Mouse (Mus musculus): ENCODE data around the gene Slc13a3. TPM values are rescaled to one million over a fixed set of nuclear protein-coding genes. Genes with fewer than 3 reads are reported as not detected.

The Slc13a3 gene
- polyA plus RNA-seq, 1 experiment from 2014 or later: 0.42 TPM

DNA sequence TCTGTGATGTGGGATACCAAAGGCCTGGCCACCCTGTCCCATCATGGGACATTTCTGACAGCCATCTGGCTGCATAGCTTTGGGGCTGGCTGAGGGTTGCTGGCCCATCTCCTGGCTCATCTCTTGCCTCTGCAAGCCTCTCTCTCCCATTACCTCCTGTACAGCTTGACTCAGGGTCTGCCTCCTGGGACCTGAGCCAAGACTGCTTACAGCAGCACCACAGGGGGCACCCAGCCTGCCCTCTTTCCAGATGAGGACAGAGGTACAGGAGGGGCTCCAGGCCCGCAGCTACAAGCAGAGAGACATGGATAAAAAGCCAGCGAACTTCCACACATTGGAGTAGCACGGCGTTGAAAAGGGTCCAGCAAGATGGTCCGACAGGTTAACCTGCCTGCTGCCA lies 13.4 kb upstream of the Slc13a3 start:
- 89% methylated on average over 5 of the region's 5 CpGs for WGBS
- no peak overlapping the region for H3K4me3 ChIP-seq (ENCODE audit: low read length)

GRCm38 (mm10) chr2:165485826-165486225 lies 12.8 kb upstream of the Slc13a3 start:
- no peak overlapping the region for H3K9ac ChIP-seq (ENCODE audit: low read depth, low read length)
- no peaks in the 10 kb centered on the region for H3K27me3 ChIP-seq (ENCODE audit: control insufficient read depth, insufficient read depth, low read length)
- peaks cover 26% of the 10 kb centered on the region for H3K36me3 ChIP-seq (ENCODE audit: control insufficient read depth, insufficient read depth, low read length)
- no peak overlapping the region for H3K4me3 ChIP-seq (ENCODE audit: low read length)
- no peak overlapping the region for H3K4me2 ChIP-seq (replicated peaks; ENCODE audit: low read depth, low read length)
- H3K9me3 ChIP-seq (ENCODE audit: control insufficient read depth, low read length): no peaks in the 10 kb centered on the region
- ATAC-seq (ENCODE audit: low FRiP score, low TSS enrichment): no peak
- H3K27ac ChIP-seq (ENCODE audit: low read depth, low read length): no peak overlapping the region
- 74% methylated on average over 3 of the region's 3 CpGs for WGBS
- H3K4me1 ChIP-seq (ENCODE audit: control insufficient read depth, insufficient read depth, low read length): no peaks in the 10 kb centered on the region

More for the DNA sequence above, 13.4 kb upstream of the Slc13a3 start:
- no peaks in the 10 kb centered on the region for H3K9me3 ChIP-seq (ENCODE audit: control insufficient read depth, low read length)
- no peak for ATAC-seq (ENCODE audit: low FRiP score, low TSS enrichment)
- no peaks in the 10 kb centered on the region for H3K27me3 ChIP-seq (ENCODE audit: control insufficient read depth, insufficient read depth, low read length)
- no peaks in the 10 kb centered on the region for H3K4me1 ChIP-seq (ENCODE audit: control insufficient read depth, insufficient read depth, low read length)
- no peak overlapping the region for H3K4me2 ChIP-seq (replicated peaks; ENCODE audit: low read depth, low read length)
- no peak overlapping the region for H3K27ac ChIP-seq (ENCODE audit: low read depth, low read length)
- peaks cover 27% of the 10 kb centered on the region for H3K36me3 ChIP-seq (ENCODE audit: control insufficient read depth, insufficient read depth, low read length)
- H3K9ac ChIP-seq (ENCODE audit: low read depth, low read length): no peak overlapping the region

DNA sequence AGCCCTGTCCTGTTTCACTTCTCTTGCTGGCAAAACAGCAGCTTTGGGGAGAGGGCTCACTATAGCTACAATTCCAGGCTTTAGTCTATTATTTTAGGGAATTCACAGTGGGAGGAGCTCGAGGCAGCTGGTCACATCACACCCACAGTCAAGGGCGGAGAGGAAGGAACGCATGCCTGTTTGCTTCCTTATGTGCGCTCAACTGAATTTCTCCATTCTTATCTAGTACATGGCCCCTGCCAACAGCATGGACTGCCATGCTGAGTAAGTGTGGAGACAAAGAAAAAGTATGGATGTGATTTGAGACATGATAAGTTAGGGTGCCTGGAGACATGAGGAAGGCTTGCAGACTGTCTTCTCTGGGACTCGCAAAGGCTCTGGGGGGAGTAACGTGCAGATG lies 11.1 kb upstream of the Slc13a3 start:
- peaks cover 9% of the 10 kb centered on the region for H3K36me3 ChIP-seq (ENCODE audit: control insufficient read depth, insufficient read depth, low read length)
- no peak overlapping the region for H3K9ac ChIP-seq (ENCODE audit: low read depth, low read length)
- no peaks in the 10 kb centered on the region for H3K9me3 ChIP-seq (ENCODE audit: control insufficient read depth, low read length)
- WGBS: 66% methylated on average over 6 of the region's 6 CpGs
- H3K27me3 ChIP-seq (ENCODE audit: control insufficient read depth, insufficient read depth, low read length): no peaks in the 10 kb centered on the region
- no peak overlapping the region for H3K4me2 ChIP-seq (replicated peaks; ENCODE audit: low read depth, low read length)
- no peak overlapping the region for H3K27ac ChIP-seq (ENCODE audit: low read depth, low read length)
- no peaks in the 10 kb centered on the region for H3K4me1 ChIP-seq (ENCODE audit: control insufficient read depth, insufficient read depth, low read length)
- no peak for ATAC-seq (ENCODE audit: low FRiP score, low TSS enrichment)
- H3K4me3 ChIP-seq (ENCODE audit: low read length): no peak overlapping the region

DNA sequence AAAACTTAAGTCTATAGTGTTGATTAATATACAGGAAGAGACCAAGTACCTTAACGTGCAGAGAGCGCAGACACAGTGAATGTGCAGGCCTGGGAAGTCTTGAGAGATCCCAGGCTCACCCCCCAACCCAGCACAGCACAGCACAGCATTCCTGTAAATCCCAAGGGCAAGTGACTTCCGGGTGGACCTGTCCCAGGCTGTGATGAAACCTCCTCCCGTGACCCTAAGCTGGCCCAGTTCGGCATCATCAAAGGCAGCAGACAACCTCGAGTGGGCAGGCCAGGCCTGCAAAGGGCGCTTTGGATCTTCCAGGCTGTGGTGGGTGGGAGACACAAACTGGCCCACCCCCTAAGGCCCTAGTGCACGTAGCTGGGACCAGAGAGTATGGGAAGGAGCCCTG lies 9.0 kb upstream of the Slc13a3 start:
- Histone ChIP-seq H3K4me3 (ENCODE audit: low read length) (no peak overlapping the region), H3K27me3 (ENCODE audit: control insufficient read depth, insufficient read depth, low read length) (no peaks in the 10 kb centered on the region), H3K4me2 (replicated peaks; ENCODE audit: low read depth, low read length) (no peak overlapping the region), H3K9me3 (ENCODE audit: control insufficient read depth, low read length) (no peaks in the 10 kb centered on the region), H3K36me3 (ENCODE audit: control insufficient read depth, insufficient read depth, low read length) (no peaks in the 10 kb centered on the region), H3K4me1 (ENCODE audit: control insufficient read depth, insufficient read depth, low read length) (no peaks in the 10 kb centered on the region), H3K9ac (ENCODE audit: low read depth, low read length) (no peak overlapping the region), H3K27ac (ENCODE audit: low read depth, low read length) (no peak overlapping the region)
- 45% methylated on average over 8 of the region's 8 CpGs for WGBS
- ATAC-seq (ENCODE audit: low FRiP score, low TSS enrichment): no peak

DNA sequence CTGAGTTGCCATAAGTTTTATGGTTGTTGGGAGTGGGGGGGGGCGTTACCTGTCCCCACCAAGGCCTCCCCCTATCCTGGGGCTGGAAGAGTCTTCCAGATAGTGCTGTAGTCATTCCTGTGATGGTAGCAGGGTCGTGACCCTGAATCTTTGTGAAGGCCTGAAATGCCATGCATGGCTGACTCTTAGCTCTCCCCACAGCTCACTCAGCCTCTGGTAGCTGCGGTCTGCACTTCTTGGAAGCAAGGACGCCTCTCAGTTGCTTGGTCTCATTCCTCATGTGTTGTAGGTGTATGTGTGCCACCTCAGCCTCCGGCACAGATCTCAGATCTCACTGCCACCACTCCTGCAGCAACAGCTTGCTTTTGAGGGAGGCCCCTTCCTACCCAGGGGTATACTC lies 2.8 kb upstream of the Slc13a3 start:
- ATAC-seq (ENCODE audit: low FRiP score, low TSS enrichment): no peak
- Histone ChIP-seq H3K36me3 (ENCODE audit: control insufficient read depth, insufficient read depth, low read length) (no peaks in the 10 kb centered on the region), H3K9ac (ENCODE audit: low read depth, low read length) (no peak overlapping the region), H3K27ac (ENCODE audit: low read depth, low read length) (no peak overlapping the region), H3K27me3 (ENCODE audit: control insufficient read depth, insufficient read depth, low read length) (peaks cover 19% of the 10 kb centered on the region), H3K9me3 (ENCODE audit: control insufficient read depth, low read length) (no peaks in the 10 kb centered on the region), H3K4me2 (replicated peaks; ENCODE audit: low read depth, low read length) (no peak overlapping the region), H3K4me3 (ENCODE audit: low read length) (no peak overlapping the region), H3K4me1 (ENCODE audit: control insufficient read depth, insufficient read depth, low read length) (0 out of 2 replicates have a peak, but pooled peaks cover 5% of the 10 kb centered on the region)
- 57% methylated on average over 5 of the region's 5 CpGs for WGBS

DNA sequence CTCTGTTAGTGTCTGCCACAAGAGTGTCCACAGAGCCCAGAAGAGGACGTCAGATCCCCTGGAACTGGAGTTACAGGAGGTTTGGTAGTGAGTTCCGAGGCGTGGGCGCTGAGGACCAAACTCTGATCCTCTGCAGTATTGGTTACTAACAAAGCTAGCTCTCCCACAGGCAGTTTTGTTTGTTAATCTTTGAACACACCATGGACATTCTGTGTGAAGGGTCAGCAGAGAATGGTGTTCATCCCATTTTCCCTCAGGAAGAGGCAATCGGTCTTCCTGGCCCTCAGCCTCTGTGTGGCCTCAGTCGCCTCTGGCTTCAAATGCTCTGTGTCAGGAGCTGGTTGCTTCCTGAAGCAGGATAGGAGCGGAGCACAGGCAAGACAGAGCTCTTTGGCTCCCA lies 2.4 kb upstream of the Slc13a3 start:
- no peaks in the 10 kb centered on the region for H3K36me3 ChIP-seq (ENCODE audit: control insufficient read depth, insufficient read depth, low read length)
- 0 out of 2 replicates have a peak, but pooled peaks cover 5% of the 10 kb centered on the region for H3K4me1 ChIP-seq (ENCODE audit: control insufficient read depth, insufficient read depth, low read length)
- H3K27ac ChIP-seq (ENCODE audit: low read depth, low read length): no peak overlapping the region
- no peak overlapping the region for H3K4me3 ChIP-seq (ENCODE audit: low read length)
- H3K9me3 ChIP-seq (ENCODE audit: control insufficient read depth, low read length): no peaks in the 10 kb centered on the region
- no peak overlapping the region for H3K4me2 ChIP-seq (replicated peaks; ENCODE audit: low read depth, low read length)
- no peak overlapping the region for H3K9ac ChIP-seq (ENCODE audit: low read depth, low read length)
- WGBS: 77% methylated on average over 7 of the region's 7 CpGs
- no peak for ATAC-seq (ENCODE audit: low FRiP score, low TSS enrichment)
- peaks cover 19% of the 10 kb centered on the region for H3K27me3 ChIP-seq (ENCODE audit: control insufficient read depth, insufficient read depth, low read length)

DNA sequence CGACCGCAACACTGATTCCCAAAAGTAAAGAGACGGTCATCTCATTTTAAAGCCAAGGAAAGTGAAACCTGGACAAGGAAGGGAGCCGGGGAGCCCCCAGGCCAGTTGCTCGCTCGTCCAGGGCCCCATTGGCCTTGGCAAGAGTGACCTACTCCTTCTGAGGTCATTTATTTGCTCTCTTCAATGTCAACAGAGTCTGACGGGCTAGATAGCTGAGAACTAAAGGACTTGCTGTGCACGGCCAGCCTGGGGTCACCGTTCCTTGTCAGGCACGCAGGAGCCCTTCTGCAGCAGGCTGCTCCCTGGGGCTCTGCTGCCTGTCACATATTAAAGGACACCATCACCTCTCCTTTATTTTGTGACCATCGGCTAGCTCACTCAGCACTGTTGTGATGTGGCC lies 1.1 kb downstream of the Slc13a3 start:
- 66% methylated on average over 11 of the region's 11 CpGs for WGBS
- Histone ChIP-seq H3K9me3 (ENCODE audit: control insufficient read depth, low read length) (no peaks in the 10 kb centered on the region), H3K36me3 (ENCODE audit: control insufficient read depth, insufficient read depth, low read length) (no peaks in the 10 kb centered on the region), H3K4me2 (replicated peaks; ENCODE audit: low read depth, low read length) (no peak overlapping the region), H3K4me1 (ENCODE audit: control insufficient read depth, insufficient read depth, low read length) (0 out of 2 replicates have a peak, but pooled peaks cover 5% of the 10 kb centered on the region), H3K27ac (ENCODE audit: low read depth, low read length) (no peak overlapping the region), H3K27me3 (ENCODE audit: control insufficient read depth, insufficient read depth, low read length) (peaks cover 23% of the 10 kb centered on the region), H3K4me3 (ENCODE audit: low read length) (no peak overlapping the region), H3K9ac (ENCODE audit: low read depth, low read length) (no peak overlapping the region)
- no peak for ATAC-seq (ENCODE audit: low FRiP score, low TSS enrichment)

DNA sequence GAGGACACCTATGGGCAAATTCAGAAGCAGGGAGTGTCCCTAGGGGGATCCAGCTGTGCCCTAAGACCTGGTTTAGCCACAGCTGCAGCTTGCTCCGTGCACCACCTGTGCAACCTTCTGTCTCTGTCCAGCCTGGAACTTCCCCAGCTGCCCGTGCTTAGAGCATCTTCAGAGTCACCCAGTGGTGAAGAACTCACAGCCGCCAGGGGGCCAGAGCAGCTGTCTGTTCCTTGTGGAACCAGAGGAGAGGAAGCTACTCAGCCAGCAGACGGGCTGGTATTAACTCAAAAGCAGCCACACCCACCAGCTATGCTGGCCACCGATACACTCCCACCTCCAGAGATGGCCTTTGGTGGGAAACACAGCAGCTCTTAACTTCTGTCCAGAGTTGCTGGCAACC lies 2.9 kb downstream of the Slc13a3 start:
- ATAC-seq (ENCODE audit: low FRiP score, low TSS enrichment): 0 out of 2 replicates have a peak, but pooled peaks have one; percentile 43
- 0 out of 2 replicates have a peak, but pooled peaks cover 5% of the 10 kb centered on the region for H3K4me1 ChIP-seq (ENCODE audit: control insufficient read depth, insufficient read depth, low read length)
- no peak overlapping the region for H3K9ac ChIP-seq (ENCODE audit: low read depth, low read length)
- no peak overlapping the region for H3K4me3 ChIP-seq (ENCODE audit: low read length)
- H3K4me2 ChIP-seq (replicated peaks; ENCODE audit: low read depth, low read length): no peak overlapping the region
- H3K9me3 ChIP-seq (ENCODE audit: control insufficient read depth, low read length): no peaks in the 10 kb centered on the region
- WGBS: 17% methylated on average over 5 of the region's 5 CpGs
- peaks cover 23% of the 10 kb centered on the region for H3K27me3 ChIP-seq (ENCODE audit: control insufficient read depth, insufficient read depth, low read length)
- no peaks in the 10 kb centered on the region for H3K36me3 ChIP-seq (ENCODE audit: control insufficient read depth, insufficient read depth, low read length)
- no peak overlapping the region for H3K27ac ChIP-seq (ENCODE audit: low read depth, low read length)

- no peak overlapping the region for H3K27ac ChIP-seq (ENCODE audit: low read depth, low read length)
Measured at GRCm38 (mm10) chr2:165467824-165468452, 5.1 kb downstream of the Slc13a3 start.

More at GRCm38 (mm10) chr2:165467824-165468452, 5.1 kb downstream of the Slc13a3 start:
- Histone ChIP-seq H3K27me3 (ENCODE audit: control insufficient read depth, insufficient read depth, low read length) (peaks cover 17% of the 10 kb centered on the region), H3K4me2 (replicated peaks; ENCODE audit: low read depth, low read length) (no peak overlapping the region), H3K36me3 (ENCODE audit: control insufficient read depth, insufficient read depth, low read length) (no peaks in the 10 kb centered on the region), H3K9ac (ENCODE audit: low read depth, low read length) (no peak overlapping the region), H3K4me3 (ENCODE audit: low read length) (no peak overlapping the region), H3K9me3 (ENCODE audit: control insufficient read depth, low read length) (no peaks in the 10 kb centered on the region), H3K4me1 (ENCODE audit: control insufficient read depth, insufficient read depth, low read length) (0 out of 2 replicates have a peak, but pooled peaks cover under 1% of the 10 kb centered on the region)
- WGBS: 56% methylated on average over 15 of the region's 15 CpGs
- no peak; the same call in 1 of the 2 replicates for ATAC-seq (ENCODE audit: low FRiP score, low TSS enrichment)
